Mouse (Mus musculus) CH12.LX (cell line): ENCODE results near the gene Pls1. TPM values are rescaled to one million over a fixed set of nuclear protein-coding genes. Genes with fewer than 3 reads are reported as not detected.

ENCODE experiments used
- DNase-seq: peaks from one replicate; pipeline ENCODE4 v3.0.0-alpha.2; 2013; ENCODE audit errors: extremely low read depth
- H3K27ac ChIP-seq: 2 replicates; pipeline ENCODE4 v1.5.1; 2012; ENCODE audit warnings: low read depth, mild to moderate bottlenecking, control low read depth, moderate library complexity; ENCODE audit not compliant: insufficient read depth
- H3K27me3 ChIP-seq: replicated peaks from 2 replicates; pipeline ENCODE3; 2012; ENCODE audit warnings: inconsistent platforms
- H3K36me3 ChIP-seq, 2 experiments: replicated peaks in 1 of 2; 2 replicates each; pipeline versions ENCODE3 to v1.6.1; 2012; ENCODE audit warnings: inconsistent platforms in 1 of 2, low read length in 1 of 2, mild to moderate bottlenecking in 1 of 2, mixed read lengths in 1 of 2, moderate library complexity in 1 of 2; ENCODE audit not compliant: control insufficient read depth in 1 of 2, insufficient read depth in 1 of 2
- H3K4me1 ChIP-seq, 2 experiments: 2 replicates each; pipeline ENCODE4 v1.6.1; 2012; ENCODE audit warnings: inconsistent platforms in 1 of 2, moderate library complexity in 1 of 2; ENCODE audit not compliant: insufficient read depth in 2 of 2, control insufficient read depth in 1 of 2
- H3K4me2 ChIP-seq: 2 replicates; pipeline ENCODE4 v1.6.1; 2012; ENCODE audit warnings: low read depth, mild to moderate bottlenecking, control low read depth; ENCODE audit not compliant: poor library complexity, insufficient read depth, severe bottlenecking
- H3K4me3 ChIP-seq, 3 experiments: fragments of 150-350 bp in 1 of 3; sonication (generic) in 1 of 3; replicated peaks in 1 of 3; 2 replicates each; pipeline versions ENCODE3 to v1.5.1; 2011 to 2012; ENCODE audit warnings: low read depth in 2 of 3, low read length in 2 of 3, mild to moderate bottlenecking in 2 of 3, moderate library complexity in 2 of 3, control low read depth in 1 of 3, improper control_type of control experiment in 1 of 3, inconsistent platforms in 1 of 3, mixed read lengths in 1 of 3; ENCODE audit not compliant: poor library complexity in 1 of 3
- H3K79me2 ChIP-seq: replicated peaks from 2 replicates; pipeline ENCODE4 v1.6.1; 2012; ENCODE audit warnings: mild to moderate bottlenecking, moderate library complexity; ENCODE audit not compliant: control insufficient read depth, poor library complexity, insufficient read depth, severe bottlenecking; ENCODE audit errors: extremely low read depth
- H3K9ac ChIP-seq: 2 replicates; pipeline ENCODE4 v1.6.1; 2012; ENCODE audit warnings: low read depth, mild to moderate bottlenecking, control low read depth, moderate library complexity; ENCODE audit not compliant: insufficient read depth
- H3K9me3 ChIP-seq: replicated peaks from 2 replicates; pipeline ENCODE3; 2012; ENCODE audit warnings: low read length, inconsistent platforms, mixed read lengths
- BHLHE40 ChIP-seq: IDR thresholded peaks from 2 replicates; pipeline ENCODE4 v1.6.1; 2011; ENCODE audit warnings: mild to moderate bottlenecking, low read depth, low read length, improper control_type of control experiment
- CHD2 ChIP-seq: IDR thresholded peaks from 2 replicates; pipeline ENCODE4 v1.6.1; 2011; ENCODE audit warnings: low read length, improper control_type of control experiment
- ELF1 ChIP-seq: IDR thresholded peaks from 2 replicates; pipeline ENCODE4 v1.6.1; 2014; ENCODE audit warnings: low read depth, mild to moderate bottlenecking, inconsistent platforms, low read length, improper control_type of control experiment
- EP300 ChIP-seq: IDR thresholded peaks from 2 replicates; pipeline ENCODE4 v1.6.1; 2011; ENCODE audit warnings: low read length, improper control_type of control experiment
- GABPA ChIP-seq: IDR thresholded peaks from 2 replicates; pipeline ENCODE4 v1.6.1; 2012; ENCODE audit warnings: low read depth, low read length, improper control_type of control experiment, inconsistent platforms; ENCODE audit not compliant: insufficient replicate concordance
- HCFC1 ChIP-seq: IDR thresholded peaks from 2 replicates; pipeline ENCODE4 v1.6.1; 2012; ENCODE audit warnings: low read depth, mild to moderate bottlenecking, inconsistent platforms, low read length, improper control_type of control experiment
- JUN ChIP-seq: IDR thresholded peaks from 2 replicates; pipeline ENCODE4 v1.6.1; 2011; ENCODE audit warnings: low read depth, mild to moderate bottlenecking, low read length, improper control_type of control experiment, moderate library complexity; ENCODE audit not compliant: insufficient read depth
- JUND ChIP-seq: conservative IDR thresholded peaks from 2 replicates; pipeline ENCODE4 v1.6.1; 2011; ENCODE audit warnings: low read depth, low read length, improper control_type of control experiment
- MAFK ChIP-seq: IDR thresholded peaks from 2 replicates; pipeline ENCODE4 v1.6.1; 2011; ENCODE audit warnings: low read length, improper control_type of control experiment; ENCODE audit not compliant: insufficient replicate concordance
- MAX ChIP-seq: IDR thresholded peaks from 2 replicates; pipeline ENCODE4 v1.6.1; 2011; ENCODE audit warnings: low read length, improper control_type of control experiment
- MEF2A ChIP-seq: IDR thresholded peaks from 2 replicates; pipeline ENCODE4 v1.6.1; 2014; ENCODE audit warnings: low read depth, mild to moderate bottlenecking, inconsistent platforms, low read length, improper control_type of control experiment, borderline replicate concordance
- MYC ChIP-seq: IDR thresholded peaks from 2 replicates; pipeline ENCODE4 v1.6.1; 2011; ENCODE audit warnings: low read depth, mild to moderate bottlenecking, improper control_type of control experiment, low read length
- NRF1 ChIP-seq: IDR thresholded peaks from 2 replicates; pipeline ENCODE4 v1.6.1; 2014; ENCODE audit warnings: low read depth, mild to moderate bottlenecking, inconsistent platforms, low read length, improper control_type of control experiment, moderate library complexity
- PAX5 ChIP-seq: IDR thresholded peaks from 2 replicates; pipeline ENCODE4 v1.6.1; 2012; ENCODE audit warnings: low read length, inconsistent platforms, mixed read lengths
- POLR2A ChIP-seq: IDR thresholded peaks from 2 replicates; pipeline ENCODE4 v1.6.1; 2011; ENCODE audit warnings: low read depth, mild to moderate bottlenecking, improper control_type of control experiment, low read length
- POLR2AphosphoS2 ChIP-seq: IDR thresholded peaks from 2 replicates; pipeline ENCODE4 v1.6.1; 2011; ENCODE audit warnings: low read depth, low read length, improper control_type of control experiment
- SMC3 ChIP-seq: IDR thresholded peaks from 2 replicates; pipeline ENCODE4 v1.6.1; 2011; ENCODE audit warnings: low read depth, low read length, improper control_type of control experiment
- TBP ChIP-seq: conservative IDR thresholded peaks from 2 replicates; pipeline ENCODE4 v1.6.1; 2011; ENCODE audit warnings: low read depth, low read length, improper control_type of control experiment
- TCF12 ChIP-seq: IDR thresholded peaks from 2 replicates; pipeline ENCODE4 v1.6.1; 2014; ENCODE audit warnings: low read depth, mild to moderate bottlenecking, inconsistent platforms, low read length, improper control_type of control experiment
- UBTF ChIP-seq: IDR thresholded peaks from 2 replicates; pipeline ENCODE4 v1.6.1; 2012; ENCODE audit warnings: low read depth, mild to moderate bottlenecking, inconsistent platforms, low read length, improper control_type of control experiment, moderate library complexity
- USF1 ChIP-seq: IDR thresholded peaks from 2 replicates; pipeline ENCODE4 v1.6.1; 2014; ENCODE audit warnings: low read depth, mild to moderate bottlenecking, inconsistent platforms, low read length, improper control_type of control experiment
- USF2 ChIP-seq: conservative IDR thresholded peaks from 2 replicates; pipeline ENCODE4 v1.6.1; 2011; ENCODE audit warnings: low read depth, low read length, improper control_type of control experiment
- ZKSCAN1 ChIP-seq: IDR thresholded peaks from 2 replicates; pipeline ENCODE4 v1.6.1; 2012; ENCODE audit warnings: low read depth, inconsistent platforms, low read length, improper control_type of control experiment, borderline replicate concordance
- dilution Hi-C: fragments of 300-500 bp; cut with MboI; formaldehyde crosslinking; loops from 2 replicates; pipeline ENCODE4 v1.14.3; 2020; ENCODE audit warnings: low sequenced_read_pairs; ENCODE audit not compliant: extremely low pct_unique_long_range_greater_than_20kb, extremely low pct_ligation_motif_present
- in situ Hi-C: fragments of 300-500 bp; cut with MboI; formaldehyde crosslinking; loops from 3 replicates; pipeline ENCODE4 v1.14.3; 2019; ENCODE audit warnings: low sequenced_read_pairs, low pct_ligation_motif_present, low pct_unique_long_range_greater_than_20kb, mixed read lengths
- polyA plus RNA-seq: library from polyadenylated mRNA; unstranded; fragments of >175 nt; gene quantifications from 2 replicates; pipeline ENCODE4 v1.2.1, GENCODE M21; 2012; ENCODE audit warnings: low read depth; ENCODE audit not compliant: insufficient read length
- total RNA-seq, 2 experiments: library from RNA; depleted of rRNA; stranded (reverse); fragments of 300-350 nt in 1 of 2; fragments of >200 nt in 1 of 2; gene quantifications; 2 replicates each; pipeline ENCODE4 v1.2.3; 2012 to 2014

Gene Pls1
- total and polyA plus RNA-seq, 3 experiments, result 0.08 to 0.56 (median 0.40) TPM

- in situ Hi-C loops (no loop called here), dilution Hi-C loops (no loop called here)
- no peak for TF ChIP-seq GABPA
- no peak for TF ChIP-seq PAX5
- TF ChIP-seq SMC3, result no peak
- no peak for TF ChIP-seq EP300
- TF ChIP-seq MAFK, result no peak
- TF ChIP-seq TBP, result no peak
- no peak for TF ChIP-seq ELF1
- no peak for TF ChIP-seq CHD2
- no peak for TF ChIP-seq JUN
- no peak for TF ChIP-seq USF1
- TF ChIP-seq JUND, result no peak
- no peak for TF ChIP-seq UBTF
- no peak for TF ChIP-seq HCFC1
- Histone ChIP-seq H3K4me2 (no peak overlapping the region), H3K79me2 (no peaks in the 10 kb centered on the region), H3K9ac (no peak overlapping the region), H3K27ac (no peak overlapping the region), H3K27me3 (no peaks in the 10 kb centered on the region), H3K4me1 (no peaks in the 10 kb centered on the region), H3K36me3 (no peaks in the 10 kb centered on the region), H3K9me3 (peaks cover 11% of the 10 kb centered on the region), H3K4me3 (no peak overlapping the region)
- DNase-seq, result no peak
Observed at GRCm38 (mm10) chr9:95750746-95751145, 94.4 kb downstream of the Pls1 start.

DNA sequence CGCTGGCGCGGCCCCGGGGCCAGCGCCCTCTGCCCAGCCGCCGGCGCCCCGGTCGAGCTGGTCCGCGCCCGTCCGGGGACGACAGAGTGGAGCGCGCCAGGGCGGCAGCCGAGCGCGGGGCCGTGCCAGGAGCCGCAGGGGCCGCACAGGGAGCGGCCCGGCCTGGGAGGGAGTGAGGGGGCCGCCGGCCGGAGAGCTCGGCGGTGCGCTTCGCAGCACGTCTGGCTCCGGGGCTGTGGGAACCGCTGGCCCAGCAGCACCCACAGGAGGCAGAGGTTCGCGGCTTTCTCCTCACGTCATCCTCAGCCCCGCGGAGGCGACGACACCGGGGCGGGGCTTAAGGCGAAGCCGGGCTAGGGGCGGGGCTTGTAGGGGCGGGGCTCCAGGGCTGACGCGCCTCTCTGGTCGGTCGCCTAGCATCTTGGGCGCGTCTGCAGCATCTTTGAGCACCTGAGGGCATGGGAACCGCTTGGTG lies 95.0 kb downstream of the Pls1 start, which contains the start of gene Trpc1:
TSS of gene Trpc1 (minus strand) at position 339 of the 475 bp plus-strand sequence.
- Histone ChIP-seq H3K9ac (no peak within 1 kb of the TSS), H3K4me2 (no peak within 1 kb of the TSS), H3K79me2 (no peaks in the 10 kb centered on the region; the same call in 1 of the 2 replicates), H3K36me3 (no peaks in the 10 kb centered on the region), H3K4me3 (no peak within 1 kb of the TSS), H3K9me3 (peaks cover 11% of the 10 kb centered on the region), H3K27ac (no peak within 1 kb of the TSS), H3K4me1 (no peaks in the 10 kb centered on the region), H3K27me3 (no peaks in the 10 kb centered on the region)
- in situ Hi-C loops (no loop called here), dilution Hi-C loops (no loop called here)
- TF ChIP-seq JUN (no peak), JUND (no peak), PAX5 (no peak), POLR2AphosphoS2 (no peak), POLR2A (no peak), NRF1 (no peak), CHD2 (no peak), MYC (no peak), MEF2A (no peak), ZKSCAN1 (no peak), TCF12 (no peak), EP300 (no peak), TBP (no peak), MAX (no peak), USF2 (no peak), USF1 (no peak), MAFK (no peak), BHLHE40 (no peak)
- DNase-seq, result no peak
